Mouse (Mus musculus) intestine, postnatal 0 days (tissue): ENCODE data around the gene Tec. TPM values are rescaled to one million over a fixed set of nuclear protein-coding genes. Genes with fewer than 3 reads are reported as not detected.

Experiments
- ATAC-seq: fragments of 200-750 bp; cut with Nextera tagmentation; 2 replicates; pipeline ENCODE4 v1.8.0; 2017; ENCODE audit warnings: mild to moderate bottlenecking, moderate TSS enrichment, moderate library complexity
- H3K27ac ChIP-seq: fragments of 300-500 bp; sonication (generic); 2 replicates; pipeline ENCODE4 v1.5.1; 2014; ENCODE audit warnings: mild to moderate bottlenecking, low read depth, low read length, moderate library complexity
- H3K27me3 ChIP-seq: fragments of 300-500 bp; sonication (generic); replicated peaks from 2 replicates; pipeline ENCODE4 v1.6.1; 2014; ENCODE audit warnings: low read length, mixed read lengths; ENCODE audit not compliant: control insufficient read depth, insufficient read depth
- H3K36me3 ChIP-seq: fragments of 300-500 bp; sonication (generic); 2 replicates; pipeline ENCODE4 v1.6.1; 2014; ENCODE audit warnings: mild to moderate bottlenecking, moderate library complexity; ENCODE audit not compliant: control insufficient read depth, insufficient read depth
- H3K4me1 ChIP-seq: fragments of 300-500 bp; sonication (generic); replicated peaks from 2 replicates; pipeline ENCODE4 v1.6.1; 2014; ENCODE audit warnings: antibody characterized with exemption, low read length, mixed read lengths; ENCODE audit not compliant: control insufficient read depth, insufficient read depth
- H3K4me2 ChIP-seq: fragments of 300-500 bp; sonication (generic); replicated peaks from 2 replicates; pipeline ENCODE4 v1.6.1; 2014; ENCODE audit warnings: low read depth, mild to moderate bottlenecking, moderate library complexity
- H3K4me3 ChIP-seq: fragments of 300-500 bp; sonication (generic); 2 replicates; pipeline ENCODE4 v1.5.1; 2014; ENCODE audit warnings: low read depth, low read length
- H3K9ac ChIP-seq: fragments of 300-500 bp; sonication (generic); 2 replicates; pipeline ENCODE4 v1.6.1; 2014; ENCODE audit warnings: mild to moderate bottlenecking, low read depth, low read length
- H3K9me3 ChIP-seq: fragments of 300-500 bp; sonication (generic); 2 replicates; pipeline ENCODE4 v1.6.1; 2016; ENCODE audit warnings: mixed run types; ENCODE audit not compliant: control insufficient read depth
- CTCF ChIP-seq: sonication (generic); IDR thresholded peaks from 2 replicates; pipeline ENCODE4 v1.5.1; 2016; ENCODE audit warnings: low read depth, mild to moderate bottlenecking, control low read depth, antibody characterized with exemption, moderate library complexity
- WGBS: fragments of 180-500 bp; shearing (Covaris S2); extraction: QIAGEN DNeasy Blood & Tissue Kit; methylation state at CpG from one replicate; pipeline ENCODE4 v1.1.7; 2014; 5-methylcytosine and 5-hydroxymethylcytosine counted together
- polyA plus RNA-seq: library from polyadenylated mRNA; unstranded; fragments of >200 nt; fragmentation: Nextera tagmentation; extraction: Ambion mirVana; gene quantifications from 2 replicates; pipeline ENCODE4 v1.2.1, GENCODE M21; 2015

Gene Tec
- polyA plus RNA-seq, 1 experiment from 2014 or later = 12.4 TPM

DNA sequence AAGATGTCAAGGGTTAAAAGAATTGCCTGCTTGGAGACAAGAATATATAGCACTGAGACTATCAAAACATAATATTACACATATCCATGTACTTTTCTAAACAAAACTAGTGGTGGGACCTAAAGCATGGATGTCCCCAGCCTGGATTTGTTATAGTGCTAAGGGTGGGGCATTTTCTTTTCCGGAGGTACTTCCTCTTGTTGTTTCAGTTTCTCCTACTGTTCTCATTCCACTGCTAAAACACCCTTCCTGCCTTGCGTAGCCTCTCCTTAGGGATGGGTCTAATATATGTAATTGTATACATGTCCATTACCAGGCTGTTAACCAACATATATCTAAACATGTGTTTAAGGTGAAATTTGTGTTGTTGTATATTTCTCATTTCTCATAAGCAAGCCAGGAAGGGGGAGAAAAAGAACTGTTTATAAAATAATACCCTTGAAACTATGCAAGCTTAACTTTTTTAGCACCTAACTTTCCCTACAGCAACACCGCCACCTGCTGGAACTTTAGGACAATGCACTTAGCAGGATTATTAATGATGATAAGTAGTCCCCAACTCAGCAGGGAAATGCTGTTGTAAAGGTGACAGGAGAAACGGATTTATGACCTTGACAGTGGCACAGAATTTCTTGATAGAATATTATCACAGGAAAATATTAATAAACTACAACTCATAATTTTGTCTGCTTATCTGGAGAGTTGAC lies 157.6 kb downstream of the Tec start:
- TF ChIP-seq CTCF = peak; percentile 92
- Histone ChIP-seq H3K36me3 (no peaks in the 10 kb centered on the region), H3K9me3 (no peaks in the 10 kb centered on the region), H3K4me2 (peak overlapping the region; percentile 28; the same call in 1 of the 2 replicates), H3K27me3 (no peaks in the 10 kb centered on the region), H3K4me1 (0 out of 2 replicates have a peak, but pooled peaks cover 5% of the 10 kb centered on the region), H3K27ac (peak overlapping the region; percentile 57; the same call in 1 of the 2 replicates), H3K4me3 (no peak overlapping the region), H3K9ac (no peak overlapping the region)
- WGBS = 9% methylated on average over 4 of the region's 4 CpGs
- peak; percentile 69 for ATAC-seq

DNA sequence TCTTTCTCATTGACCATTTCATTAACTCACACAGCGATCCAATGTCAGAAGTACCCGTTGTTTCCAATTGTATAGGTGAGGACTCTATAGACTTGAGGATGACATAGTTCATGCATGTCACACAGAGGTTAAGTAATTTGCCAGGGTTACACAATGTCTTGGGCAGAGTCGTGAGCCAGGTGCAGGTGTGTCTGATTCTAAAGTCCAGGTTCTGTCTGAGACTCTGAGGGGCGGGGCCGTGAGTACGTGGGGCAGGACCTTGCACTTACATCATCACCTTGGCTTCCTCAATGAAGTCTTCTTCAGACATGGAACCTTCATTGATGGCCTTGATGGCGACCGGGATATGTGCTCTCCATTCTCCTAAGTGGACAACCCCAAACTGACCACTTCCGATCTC lies 158.3 kb downstream of the Tec start:
- Histone ChIP-seq H3K4me2 (peak overlapping the region; percentile 28), H3K4me1 (0 out of 2 replicates have a peak, but pooled peaks cover 5% of the 10 kb centered on the region), H3K27ac (peak overlapping the region; percentile 57; the same call in 1 of the 2 replicates), H3K27me3 (no peaks in the 10 kb centered on the region), H3K4me3 (no peak overlapping the region), H3K9ac (no peak overlapping the region), H3K9me3 (no peaks in the 10 kb centered on the region), H3K36me3 (no peaks in the 10 kb centered on the region)
- peak; percentile 99 for ATAC-seq
- 55% methylated on average over 9 of the region's 9 CpGs for WGBS
- no peak for TF ChIP-seq CTCF

DNA sequence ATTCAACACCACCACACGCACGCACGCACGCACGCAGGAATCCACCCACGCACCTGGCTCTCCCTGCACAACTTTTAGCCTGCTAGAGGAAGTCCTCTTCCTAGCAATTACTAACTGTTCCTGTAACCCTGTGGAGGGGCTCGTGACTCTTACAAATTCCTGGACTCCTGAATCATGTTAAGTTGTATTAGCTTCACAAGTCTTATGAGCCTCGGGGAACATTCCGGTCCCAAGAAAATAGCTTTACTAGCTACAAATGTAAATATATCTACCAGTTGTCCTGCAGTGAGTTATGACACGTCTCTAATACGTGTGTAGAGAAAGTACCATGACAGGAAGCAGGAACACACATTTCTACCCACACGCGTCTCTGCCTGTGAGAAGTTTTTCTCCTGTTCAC lies 158.8 kb downstream of the Tec start:
- Histone ChIP-seq H3K4me1 (0 out of 2 replicates have a peak, but pooled peaks cover 5% of the 10 kb centered on the region), H3K27me3 (no peaks in the 10 kb centered on the region), H3K27ac (no peak overlapping the region), H3K9ac (no peak overlapping the region), H3K36me3 (no peaks in the 10 kb centered on the region), H3K4me2 (no peak overlapping the region; the same call in 1 of the 2 replicates), H3K4me3 (no peak overlapping the region), H3K9me3 (no peaks in the 10 kb centered on the region)
- peak; percentile 42; the same call in 1 of the 2 replicates for ATAC-seq
- TF ChIP-seq CTCF = no peak
- 70% methylated on average over 13 of the region's 13 CpGs for WGBS

DNA sequence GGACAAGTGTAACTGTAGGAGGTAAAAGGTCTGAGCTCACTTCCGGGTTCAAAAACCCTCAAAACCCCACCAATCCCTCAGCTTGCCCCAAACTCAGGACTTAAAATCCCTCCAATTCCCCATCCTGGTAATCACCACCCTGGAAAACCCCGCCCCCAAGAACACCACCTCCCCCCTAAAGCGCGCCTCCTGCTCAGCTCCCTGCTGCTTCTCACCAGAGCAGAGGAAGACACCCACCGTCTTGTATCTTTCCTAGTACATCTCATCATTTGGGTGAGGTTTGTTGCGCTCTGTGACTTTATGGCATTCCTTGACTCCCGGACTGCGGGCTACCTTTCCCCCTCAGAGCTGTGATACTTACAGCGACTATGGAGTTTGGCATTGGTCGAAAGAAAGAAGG lies 161.6 kb downstream of the Tec start:
- Histone ChIP-seq H3K27me3 (no peaks in the 10 kb centered on the region), H3K9me3 (no peaks in the 10 kb centered on the region), H3K4me3 (no peak overlapping the region), H3K9ac (no peak overlapping the region), H3K36me3 (no peaks in the 10 kb centered on the region), H3K4me2 (no peak overlapping the region), H3K4me1 (0 out of 2 replicates have a peak, but pooled peaks cover 5% of the 10 kb centered on the region), H3K27ac (no peak overlapping the region)
- no peak for TF ChIP-seq CTCF
- ATAC-seq = no peak
- WGBS = 73% methylated on average over 10 of the region's 10 CpGs

DNA sequence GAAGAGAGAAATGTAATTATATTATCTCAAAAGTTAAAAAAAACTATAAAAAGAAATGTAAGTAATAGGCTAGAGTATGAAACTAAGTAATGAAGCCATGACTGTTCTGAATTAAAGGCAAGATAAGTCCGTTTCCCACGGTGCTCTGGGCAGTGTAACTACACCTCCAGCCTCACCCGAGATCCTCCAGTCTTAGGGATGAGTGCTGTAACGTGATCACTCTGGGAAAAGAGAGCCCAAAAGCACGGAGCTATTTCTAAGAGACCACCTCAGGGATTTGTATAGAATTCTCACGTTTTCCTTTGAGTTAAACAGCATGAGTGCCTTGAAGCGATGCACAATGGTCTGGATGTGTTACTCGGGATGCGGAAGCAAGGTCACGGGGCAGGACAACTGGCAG lies 162.2 kb downstream of the Tec start:
- Histone ChIP-seq H3K27ac (no peak overlapping the region), H3K9me3 (no peaks in the 10 kb centered on the region), H3K27me3 (no peaks in the 10 kb centered on the region), H3K36me3 (no peaks in the 10 kb centered on the region), H3K9ac (no peak overlapping the region), H3K4me1 (0 out of 2 replicates have a peak, but pooled peaks cover 5% of the 10 kb centered on the region), H3K4me2 (no peak overlapping the region), H3K4me3 (no peak overlapping the region)
- no peak for TF ChIP-seq CTCF
- 75% methylated on average over 10 of the region's 10 CpGs for WGBS
- no peak for ATAC-seq

Other genes with a start within 250 kb of the Tec start
- not detected in 2 replicates for gene Cnga1, start 224.2 kb downstream of the Tec start, polyA plus RNA-seq
- gene Nipal1, start 220.7 kb downstream of the Tec start, polyA plus RNA-seq = 40.0 and 42.0 TPM in 2 replicates
- 0.39 and 0.44 TPM in 2 replicates for gene Txk, start 115.7 kb downstream of the Tec start, polyA plus RNA-seq
- gene Slain2, start 45.8 kb upstream of the Tec start, polyA plus RNA-seq = 9.6 and 10.1 TPM in 2 replicates
- not detected in 2 replicates for gene Gm10135, start 106.2 kb upstream of the Tec start, polyA plus RNA-seq
- 5.1 and 6.3 TPM in 2 replicates for gene Slc10a4, start 138.4 kb upstream of the Tec start, polyA plus RNA-seq